Mouse (Mus musculus): ENCODE measurements around the gene Rbpj.
"Not testable (repeated sequence)": the region's sequence is repeated elsewhere in the genome, so short reads cannot be mapped to it uniquely, and the experiment has no call there.

The Rbpj gene

GRCm38 (mm10) chr5:53673493-53674150 is 207.7 kb downstream of the Rbpj start:
- DNase-seq (ENCODE audit: low read depth): not testable (repeated sequence)

- no peak for DNase-seq (ENCODE audit: low read depth)
These were observed 210.7 kb downstream of the Rbpj start for GRCm38 (mm10) chr5:53676671-53677070.

- peak; percentile 55 for DNase-seq (ENCODE audit: low read depth)
These were observed 212.2 kb downstream of the Rbpj start for GRCm38 (mm10) chr5:53678036-53678767.

- no peak for DNase-seq (ENCODE audit: low read depth)
These were observed 213.7 kb downstream of the Rbpj start for GRCm38 (mm10) chr5:53679651-53680050.

- no peak for DNase-seq (ENCODE audit: low read depth)
These were observed 218.0 kb downstream of the Rbpj start for GRCm38 (mm10) chr5:53683916-53684315.

GRCm38 (mm10) chr5:53684417-53684816 is 218.5 kb downstream of the Rbpj start:
- no peak for DNase-seq (ENCODE audit: low read depth)

- no peak for DNase-seq (ENCODE audit: low read depth)
These were observed 219.7 kb downstream of the Rbpj start for GRCm38 (mm10) chr5:53685623-53686022.

GRCm38 (mm10) chr5:53686379-53686778 is 220.4 kb downstream of the Rbpj start:
- no peak for DNase-seq (ENCODE audit: low read depth)

- no peak for DNase-seq (ENCODE audit: low read depth)
These were observed 222.4 kb downstream of the Rbpj start for GRCm38 (mm10) chr5:53688326-53688725.

- DNase-seq (ENCODE audit: low read depth): no peak
These were observed 225.6 kb downstream of the Rbpj start for GRCm38 (mm10) chr5:53691577-53691976.

GRCm38 (mm10) chr5:53692100-53692499 is 226.1 kb downstream of the Rbpj start:
- no peak for DNase-seq (ENCODE audit: low read depth)

- no peak for DNase-seq (ENCODE audit: low read depth)
These were observed 226.7 kb downstream of the Rbpj start for GRCm38 (mm10) chr5:53692662-53693061.

- no peak for DNase-seq (ENCODE audit: low read depth)
These were observed 230.7 kb downstream of the Rbpj start for GRCm38 (mm10) chr5:53696701-53697100.

GRCm38 (mm10) chr5:53697794-53698193 is 231.8 kb downstream of the Rbpj start:
- no peak for DNase-seq (ENCODE audit: low read depth)

GRCm38 (mm10) chr5:53702686-53703085 is 236.7 kb downstream of the Rbpj start:
- DNase-seq (ENCODE audit: low read depth): no peak
